Mouse (Mus musculus) CH12.LX (cell line): Measurements from ENCODE around the gene Gna11. TPM values are rescaled to one million over a fixed set of nuclear protein-coding genes. Genes with fewer than 3 reads are reported as not detected.

Experiments
- DNase-seq: peaks from one replicate; pipeline ENCODE4 v3.0.0-alpha.2; 2013; ENCODE audit errors: extremely low read depth
- H3K27ac ChIP-seq: 2 replicates; pipeline ENCODE4 v1.5.1; 2012; ENCODE audit warnings: low read depth, mild to moderate bottlenecking, control low read depth, moderate library complexity; ENCODE audit not compliant: insufficient read depth
- H3K27me3 ChIP-seq: replicated peaks from 2 replicates; pipeline ENCODE3; 2012; ENCODE audit warnings: inconsistent platforms
- H3K36me3 ChIP-seq, 2 experiments: replicated peaks in 1 of 2; 2 replicates each; pipeline versions ENCODE3 to v1.6.1; 2012; ENCODE audit warnings: inconsistent platforms in 1 of 2, low read length in 1 of 2, mild to moderate bottlenecking in 1 of 2, mixed read lengths in 1 of 2, moderate library complexity in 1 of 2; ENCODE audit not compliant: control insufficient read depth in 1 of 2, insufficient read depth in 1 of 2
- H3K4me1 ChIP-seq, 2 experiments: 2 replicates each; pipeline ENCODE4 v1.6.1; 2012; ENCODE audit warnings: inconsistent platforms in 1 of 2, moderate library complexity in 1 of 2; ENCODE audit not compliant: insufficient read depth in 2 of 2, control insufficient read depth in 1 of 2
- H3K4me2 ChIP-seq: 2 replicates; pipeline ENCODE4 v1.6.1; 2012; ENCODE audit warnings: low read depth, mild to moderate bottlenecking, control low read depth; ENCODE audit not compliant: poor library complexity, insufficient read depth, severe bottlenecking
- H3K4me3 ChIP-seq, 3 experiments: fragments of 150-350 bp in 1 of 3; sonication (generic) in 1 of 3; replicated peaks in 1 of 3; 2 replicates each; pipeline versions ENCODE3 to v1.5.1; 2011 to 2012; ENCODE audit warnings: low read depth in 2 of 3, low read length in 2 of 3, mild to moderate bottlenecking in 2 of 3, moderate library complexity in 2 of 3, control low read depth in 1 of 3, improper control_type of control experiment in 1 of 3, inconsistent platforms in 1 of 3, mixed read lengths in 1 of 3; ENCODE audit not compliant: poor library complexity in 1 of 3
- H3K79me2 ChIP-seq: replicated peaks from 2 replicates; pipeline ENCODE4 v1.6.1; 2012; ENCODE audit warnings: mild to moderate bottlenecking, moderate library complexity; ENCODE audit not compliant: control insufficient read depth, poor library complexity, insufficient read depth, severe bottlenecking; ENCODE audit errors: extremely low read depth
- H3K9ac ChIP-seq: 2 replicates; pipeline ENCODE4 v1.6.1; 2012; ENCODE audit warnings: low read depth, mild to moderate bottlenecking, control low read depth, moderate library complexity; ENCODE audit not compliant: insufficient read depth
- H3K9me3 ChIP-seq: replicated peaks from 2 replicates; pipeline ENCODE3; 2012; ENCODE audit warnings: low read length, inconsistent platforms, mixed read lengths
- CTCF ChIP-seq, 2 experiments: IDR thresholded peaks in 1 of 2; conservative IDR thresholded peaks in 1 of 2; 2 replicates each; pipeline ENCODE4 v1.5.1; 2011 to 2012; ENCODE audit warnings: low read depth in 2 of 2, low read length in 2 of 2, improper control_type of control experiment in 1 of 2, inconsistent platforms in 1 of 2, mild to moderate bottlenecking in 1 of 2, moderate library complexity in 1 of 2
- EP300 ChIP-seq: IDR thresholded peaks from 2 replicates; pipeline ENCODE4 v1.6.1; 2011; ENCODE audit warnings: low read length, improper control_type of control experiment
- ETS1 ChIP-seq: conservative IDR thresholded peaks from 2 replicates; pipeline ENCODE4 v1.6.1; 2012; ENCODE audit warnings: low read depth, mild to moderate bottlenecking, inconsistent platforms, low read length, improper control_type of control experiment, moderate library complexity
- HCFC1 ChIP-seq: IDR thresholded peaks from 2 replicates; pipeline ENCODE4 v1.6.1; 2012; ENCODE audit warnings: low read depth, mild to moderate bottlenecking, inconsistent platforms, low read length, improper control_type of control experiment
- IRF4 ChIP-seq: IDR thresholded peaks from 2 replicates; pipeline ENCODE4 v1.6.1; 2014; ENCODE audit warnings: low read depth, mild to moderate bottlenecking, inconsistent platforms, low read length, improper control_type of control experiment
- JUN ChIP-seq: IDR thresholded peaks from 2 replicates; pipeline ENCODE4 v1.6.1; 2011; ENCODE audit warnings: low read depth, mild to moderate bottlenecking, low read length, improper control_type of control experiment, moderate library complexity; ENCODE audit not compliant: insufficient read depth
- JUND ChIP-seq: conservative IDR thresholded peaks from 2 replicates; pipeline ENCODE4 v1.6.1; 2011; ENCODE audit warnings: low read depth, low read length, improper control_type of control experiment
- MAX ChIP-seq: IDR thresholded peaks from 2 replicates; pipeline ENCODE4 v1.6.1; 2011; ENCODE audit warnings: low read length, improper control_type of control experiment
- MEF2A ChIP-seq: IDR thresholded peaks from 2 replicates; pipeline ENCODE4 v1.6.1; 2014; ENCODE audit warnings: low read depth, mild to moderate bottlenecking, inconsistent platforms, low read length, improper control_type of control experiment, borderline replicate concordance
- NELFE ChIP-seq: IDR thresholded peaks from 2 replicates; pipeline ENCODE4 v1.6.1; 2011; ENCODE audit warnings: low read depth, low read length, improper control_type of control experiment
- NRF1 ChIP-seq: IDR thresholded peaks from 2 replicates; pipeline ENCODE4 v1.6.1; 2014; ENCODE audit warnings: low read depth, mild to moderate bottlenecking, inconsistent platforms, low read length, improper control_type of control experiment, moderate library complexity
- PAX5 ChIP-seq: IDR thresholded peaks from 2 replicates; pipeline ENCODE4 v1.6.1; 2012; ENCODE audit warnings: low read length, inconsistent platforms, mixed read lengths
- POLR2AphosphoS2 ChIP-seq: IDR thresholded peaks from 2 replicates; pipeline ENCODE4 v1.6.1; 2011; ENCODE audit warnings: low read depth, low read length, improper control_type of control experiment
- RAD21 ChIP-seq: IDR thresholded peaks from 2 replicates; pipeline ENCODE4 v1.6.1; 2011; ENCODE audit warnings: low read depth, mild to moderate bottlenecking, low read length, improper control_type of control experiment, moderate library complexity
- SIN3A ChIP-seq: IDR thresholded peaks from 2 replicates; pipeline ENCODE4 v1.6.1; 2012; ENCODE audit warnings: low read length, improper control_type of control experiment, inconsistent platforms
- TBP ChIP-seq: conservative IDR thresholded peaks from 2 replicates; pipeline ENCODE4 v1.6.1; 2011; ENCODE audit warnings: low read depth, low read length, improper control_type of control experiment
- UBTF ChIP-seq: IDR thresholded peaks from 2 replicates; pipeline ENCODE4 v1.6.1; 2012; ENCODE audit warnings: low read depth, mild to moderate bottlenecking, inconsistent platforms, low read length, improper control_type of control experiment, moderate library complexity
- ZC3H11A ChIP-seq: IDR thresholded peaks from 2 replicates; pipeline ENCODE4 v1.6.1; 2012; ENCODE audit warnings: low read depth, mild to moderate bottlenecking, inconsistent platforms, low read length, improper control_type of control experiment
- ZKSCAN1 ChIP-seq: IDR thresholded peaks from 2 replicates; pipeline ENCODE4 v1.6.1; 2012; ENCODE audit warnings: low read depth, inconsistent platforms, low read length, improper control_type of control experiment, borderline replicate concordance
- ZNF384 ChIP-seq: IDR thresholded peaks from 2 replicates; pipeline ENCODE4 v1.6.1; 2012; ENCODE audit warnings: low read depth, low read length, improper control_type of control experiment, inconsistent platforms
- dilution Hi-C: fragments of 300-500 bp; cut with MboI; formaldehyde crosslinking; loops from 2 replicates; pipeline ENCODE4 v1.14.3; 2020; ENCODE audit warnings: low sequenced_read_pairs; ENCODE audit not compliant: extremely low pct_unique_long_range_greater_than_20kb, extremely low pct_ligation_motif_present
- in situ Hi-C: fragments of 300-500 bp; cut with MboI; formaldehyde crosslinking; loops from 3 replicates; pipeline ENCODE4 v1.14.3; 2019; ENCODE audit warnings: low sequenced_read_pairs, low pct_ligation_motif_present, low pct_unique_long_range_greater_than_20kb, mixed read lengths
- polyA plus RNA-seq: library from polyadenylated mRNA; unstranded; fragments of >175 nt; gene quantifications from 2 replicates; pipeline ENCODE4 v1.2.1, GENCODE M21; 2012; ENCODE audit warnings: low read depth; ENCODE audit not compliant: insufficient read length
- total RNA-seq, 2 experiments: library from RNA; depleted of rRNA; stranded (reverse); fragments of 300-350 nt in 1 of 2; fragments of >200 nt in 1 of 2; gene quantifications; 2 replicates each; pipeline ENCODE4 v1.2.3; 2012 to 2014

The Gna11 gene
- total and polyA plus RNA-seq, 3 experiments, result 4.3 to 8.7 (median 7.2) TPM

DNA sequence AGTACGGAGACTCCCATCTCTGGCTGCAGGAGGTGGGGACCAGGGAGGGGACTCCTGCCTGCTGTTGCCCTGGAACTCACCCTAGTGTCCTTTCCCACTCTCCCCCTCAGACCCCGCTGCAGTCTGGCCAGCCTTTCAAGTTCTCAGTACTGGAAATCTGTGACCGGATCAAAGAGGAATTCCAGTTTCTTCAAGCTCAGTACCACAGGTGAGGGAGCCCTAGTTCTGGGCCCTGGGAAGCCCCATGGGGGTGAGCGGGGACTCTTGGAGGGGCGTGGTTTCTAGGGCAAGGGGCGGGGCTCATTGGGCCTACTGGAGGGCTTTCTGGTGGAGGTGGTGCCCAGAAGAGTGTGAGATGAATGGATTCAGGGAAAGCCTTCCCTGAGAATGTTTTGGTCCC is 30.7 kb upstream of the Gna11 start (continued):
- TF ChIP-seq JUN, result no peak

DNA sequence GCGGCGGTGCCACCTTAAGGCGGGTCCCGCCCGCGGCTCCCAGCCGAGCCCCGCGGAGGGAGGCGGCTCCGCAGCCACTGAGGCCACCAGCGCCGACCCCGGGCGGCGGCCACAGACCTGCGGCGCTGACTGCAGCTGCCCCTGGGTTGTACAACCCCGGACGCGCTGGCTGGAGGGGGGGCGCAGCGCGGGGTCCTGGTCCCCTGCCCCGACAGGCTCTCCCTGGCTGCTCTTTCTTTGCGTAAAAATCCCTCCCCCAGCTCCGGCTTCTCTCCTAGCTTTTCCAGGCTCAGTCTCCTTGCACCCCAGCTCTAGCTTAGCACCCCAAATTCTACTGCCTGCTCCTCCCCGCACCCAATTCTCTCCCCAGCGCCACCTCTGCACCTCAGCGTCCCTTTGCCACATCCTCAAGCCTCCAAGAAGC is 30.2 kb upstream of the Gna11 start:
- Histone ChIP-seq H3K79me2 (no peaks in the 10 kb centered on the region), H3K9me3 (peaks cover 11% of the 10 kb centered on the region), H3K27me3 (peaks cover 100% of the 10 kb centered on the region), H3K27ac (no peak overlapping the region), H3K36me3 (no peaks in the 10 kb centered on the region), H3K4me3 (no peak overlapping the region), H3K4me2 (peak overlapping the region; percentile 52; the same call in 1 of the 2 replicates), H3K4me1 (peaks cover 2 to 9% of the 10 kb centered on the region in 2 experiments; a peak in 2 of 4 replicates)
- DNase-seq, result no peak
- dilution Hi-C loops, result no loop called here
- in situ Hi-C loops, result no loop called here
- TF ChIP-seq EP300, result no peak
- no peak for TF ChIP-seq CTCF (conservative IDR thresholded peaks at IDR 0.05 in 1 of 2, IDR thresholded peaks at IDR 0.05 in 1 of 2; ENCODE audit: low read depth in 2 of 2, low read length in 2 of 2)
- no peak for TF ChIP-seq ZKSCAN1
- no peak for TF ChIP-seq TBP
- TF ChIP-seq JUND, result no peak
- TF ChIP-seq NRF1, result no peak
- no peak for TF ChIP-seq IRF4
- TF ChIP-seq ZNF384, result no peak
- TF ChIP-seq HCFC1, result no peak
- no peak for TF ChIP-seq ZC3H11A
- no peak for TF ChIP-seq JUN
- TF ChIP-seq PAX5, result no peak
- TF ChIP-seq POLR2AphosphoS2, result no peak
- no peak for TF ChIP-seq RAD21
- TF ChIP-seq MEF2A, result no peak
- TF ChIP-seq MAX, result no peak
- TF ChIP-seq SIN3A, result no peak
- no peak for TF ChIP-seq ETS1
- TF ChIP-seq UBTF, result no peak
- no peak for TF ChIP-seq NELFE
- TF ChIP-seq, all 38 proteins: peak for 0
- no peak overlapping the region for H3K9ac ChIP-seq
